Mouse (Mus musculus) forebrain, embryonic 13.5 days (tissue): ENCODE measurements around the gene Timeless. TPM values are rescaled to one million over a fixed set of nuclear protein-coding genes. Genes with fewer than 3 reads are reported as not detected.

ENCODE experiments used
- ATAC-seq: fragments of 200-750 bp; cut with Nextera tagmentation; 2 replicates; pipeline ENCODE4 v1.8.0; 2017
- H3K27ac ChIP-seq: fragments of 300-500 bp; sonication (generic); 2 replicates; pipeline ENCODE4 v1.5.1; 2015; ENCODE audit warnings: inconsistent platforms, mild to moderate bottlenecking, moderate library complexity
- H3K27me3 ChIP-seq: fragments of 300-500 bp; sonication (generic); 2 replicates; pipeline ENCODE4 v1.6.1; 2015; ENCODE audit warnings: mild to moderate bottlenecking, inconsistent platforms
- H3K36me3 ChIP-seq: fragments of 300-500 bp; sonication (generic); 2 replicates; pipeline ENCODE4 v1.6.1; 2015; ENCODE audit warnings: mild to moderate bottlenecking, inconsistent platforms; ENCODE audit not compliant: poor library complexity, severe bottlenecking
- H3K4me1 ChIP-seq: fragments of 300-500 bp; sonication (generic); 2 replicates; pipeline ENCODE4 v1.6.1; 2015; ENCODE audit warnings: inconsistent platforms
- H3K4me2 ChIP-seq: fragments of 300-500 bp; sonication (generic); 2 replicates; pipeline ENCODE4 v1.6.1; 2015; ENCODE audit warnings: inconsistent platforms, mild to moderate bottlenecking, moderate library complexity
- H3K4me3 ChIP-seq: fragments of 300-500 bp; sonication (generic); 2 replicates; pipeline ENCODE4 v1.5.1; 2015; ENCODE audit warnings: mild to moderate bottlenecking, inconsistent platforms
- H3K9ac ChIP-seq: fragments of 300-500 bp; sonication (generic); 2 replicates; pipeline ENCODE4 v1.6.1; 2015; ENCODE audit warnings: mild to moderate bottlenecking, inconsistent platforms
- H3K9me3 ChIP-seq: fragments of 300-500 bp; sonication (generic); replicated peaks from 2 replicates; pipeline ENCODE4 v1.6.1; 2016; ENCODE audit warnings: inconsistent platforms
- WGBS: fragments of 180-500 bp; shearing (Covaris S2); methylation state at CpG from one replicate; pipeline ENCODE4 v1.1.7; 2015; 5-methylcytosine and 5-hydroxymethylcytosine counted together
- polyA plus RNA-seq: library from polyadenylated mRNA; unstranded; fragments of >200 nt; fragmentation: Nextera tagmentation; extraction: Ambion mirVana; gene quantifications from 2 replicates; pipeline ENCODE4 v1.2.1, GENCODE M21; 2015

Gene Timeless
- polyA plus RNA-seq, 1 experiment from 2014 or later = 52.9 TPM

DNA sequence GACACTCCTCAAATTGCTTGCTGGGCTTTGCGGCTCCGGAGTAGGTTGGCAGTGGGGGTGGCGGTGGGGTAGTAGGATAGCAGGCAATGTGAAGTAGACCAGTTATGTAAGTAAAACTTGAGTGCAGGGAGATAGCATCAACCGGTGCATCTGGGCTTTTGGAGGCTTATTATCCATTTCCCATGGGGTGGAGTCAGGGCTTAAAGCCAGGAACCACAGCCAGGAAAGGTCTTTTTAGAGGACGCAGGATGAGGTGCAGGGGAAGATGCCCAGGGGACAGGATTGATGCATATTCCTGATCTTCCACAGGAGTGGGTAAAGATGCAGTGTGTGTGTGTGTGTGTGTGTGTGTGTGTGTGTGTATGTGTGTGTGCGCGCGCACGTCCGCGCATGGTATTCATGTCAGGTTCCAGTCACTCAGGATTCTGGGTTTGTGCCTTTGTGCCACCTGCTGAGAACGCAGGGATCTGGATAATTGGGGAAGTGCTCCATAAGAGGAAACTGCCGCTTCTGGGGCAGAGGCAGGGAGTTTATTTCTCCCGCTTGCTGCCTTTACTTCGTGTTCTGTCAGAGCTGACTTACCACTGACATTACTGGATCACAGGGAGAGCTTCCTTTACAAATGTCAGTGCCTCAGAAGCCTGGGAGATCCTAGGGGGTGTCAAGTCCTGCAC is 6.1 kb downstream of the Timeless start:
- H3K36me3 ChIP-seq = peaks cover 35% of the 10 kb centered on the region
- H3K4me3 ChIP-seq = no peak overlapping the region

GRCm38 (mm10) chr10:128239140-128239539 is 7.3 kb downstream of the Timeless start:
- no peak for ATAC-seq
- no peak overlapping the region for H3K4me2 ChIP-seq
- H3K9me3 ChIP-seq = no peaks in the 10 kb centered on the region
- peaks cover 47% of the 10 kb centered on the region for H3K36me3 ChIP-seq
- H3K4me1 ChIP-seq = peaks cover 15% of the 10 kb centered on the region
- H3K9ac ChIP-seq = no peak overlapping the region
- H3K4me3 ChIP-seq = no peak overlapping the region
- no peak overlapping the region for H3K27ac ChIP-seq
- 94% methylated on average over 4 of the region's 4 CpGs for WGBS
- no peaks in the 10 kb centered on the region for H3K27me3 ChIP-seq

More for the DNA sequence above, 6.1 kb downstream of the Timeless start:
- no peak for ATAC-seq
- H3K27ac ChIP-seq = no peak overlapping the region
- H3K27me3 ChIP-seq = no peaks in the 10 kb centered on the region
- 72% methylated on average over 15 of the region's 15 CpGs for WGBS
- peaks cover 22% of the 10 kb centered on the region for H3K4me1 ChIP-seq
- no peak overlapping the region for H3K4me2 ChIP-seq
- no peaks in the 10 kb centered on the region for H3K9me3 ChIP-seq
- no peak overlapping the region for H3K9ac ChIP-seq

DNA sequence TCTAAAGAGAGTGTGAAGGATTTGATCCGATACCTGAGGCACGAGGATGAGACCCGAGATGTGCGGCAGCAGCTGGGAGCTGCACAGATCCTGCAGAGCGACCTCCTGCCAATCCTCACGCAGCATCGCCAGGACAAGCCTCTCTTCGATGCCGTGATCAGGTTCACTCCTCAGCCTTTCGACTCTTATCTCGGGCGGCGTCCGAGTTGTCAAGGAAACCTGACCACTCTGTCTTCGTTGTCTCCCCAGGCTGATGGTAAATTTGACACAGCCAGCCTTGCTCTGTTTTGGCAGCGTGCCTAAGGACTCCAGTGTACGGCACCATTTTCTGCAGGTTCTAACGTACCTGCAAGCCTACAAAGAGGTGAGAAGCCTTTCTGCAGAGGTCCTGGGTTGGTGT is 8.3 kb downstream of the Timeless start:
- H3K27me3 ChIP-seq = no peaks in the 10 kb centered on the region
- no peaks in the 10 kb centered on the region for H3K9me3 ChIP-seq
- 94% methylated on average over 18 of the region's 18 CpGs for WGBS

DNA sequence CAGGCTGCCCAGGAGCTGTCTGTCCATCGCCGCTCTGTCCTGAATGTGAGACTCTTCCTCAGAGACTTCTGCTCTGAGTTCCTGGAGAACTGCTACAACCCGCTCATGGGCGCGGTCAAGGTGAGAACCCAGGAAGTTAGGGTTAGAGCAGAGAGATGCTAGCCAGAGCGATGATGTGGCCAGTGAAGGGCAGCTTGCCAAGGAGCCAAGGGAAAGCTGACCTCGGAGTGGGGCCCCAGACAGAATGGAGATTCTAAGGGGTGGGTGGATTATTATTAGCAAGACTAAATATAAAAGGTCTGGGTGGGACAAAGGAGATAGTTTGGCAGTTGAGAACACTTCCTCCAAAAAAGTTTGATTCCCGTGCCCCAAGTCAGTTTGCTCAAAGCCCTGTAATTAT is 11.4 kb downstream of the Timeless start:
- Histone ChIP-seq H3K27ac (no peak overlapping the region), H3K4me1 (peaks cover 2% of the 10 kb centered on the region; the same call in 1 of the 2 replicates), H3K9ac (no peak overlapping the region), H3K36me3 (peaks cover 88% of the 10 kb centered on the region), H3K9me3 (no peaks in the 10 kb centered on the region), H3K4me3 (no peak overlapping the region), H3K4me2 (no peak overlapping the region), H3K27me3 (no peaks in the 10 kb centered on the region)
- no peak for ATAC-seq
- WGBS = 95% methylated on average over 8 of the region's 8 CpGs

More for the DNA sequence above, 8.3 kb downstream of the Timeless start:
- ATAC-seq = no peak
- no peak overlapping the region for H3K27ac ChIP-seq
- no peak overlapping the region for H3K4me2 ChIP-seq
- peaks cover 9% of the 10 kb centered on the region; the same call in 1 of the 2 replicates for H3K4me1 ChIP-seq
- H3K9ac ChIP-seq = no peak overlapping the region
- H3K36me3 ChIP-seq = peaks cover 57% of the 10 kb centered on the region
- no peak overlapping the region for H3K4me3 ChIP-seq

GRCm38 (mm10) chr10:128244121-128244520 is 12.3 kb downstream of the Timeless start:
- Histone ChIP-seq H3K36me3 (peaks cover 97% of the 10 kb centered on the region), H3K27me3 (no peaks in the 10 kb centered on the region), H3K9ac (no peak overlapping the region), H3K4me2 (no peak overlapping the region), H3K9me3 (no peaks in the 10 kb centered on the region), H3K4me3 (no peak overlapping the region), H3K4me1 (no peaks in the 10 kb centered on the region), H3K27ac (no peak overlapping the region)
- WGBS = 97% methylated on average over 15 of the region's 15 CpGs
- ATAC-seq = no peak

- no peak for ATAC-seq
Observed at GRCm38 (mm10) chr10:128247020-128247732, 15.3 kb downstream of the Timeless start.

DNA sequence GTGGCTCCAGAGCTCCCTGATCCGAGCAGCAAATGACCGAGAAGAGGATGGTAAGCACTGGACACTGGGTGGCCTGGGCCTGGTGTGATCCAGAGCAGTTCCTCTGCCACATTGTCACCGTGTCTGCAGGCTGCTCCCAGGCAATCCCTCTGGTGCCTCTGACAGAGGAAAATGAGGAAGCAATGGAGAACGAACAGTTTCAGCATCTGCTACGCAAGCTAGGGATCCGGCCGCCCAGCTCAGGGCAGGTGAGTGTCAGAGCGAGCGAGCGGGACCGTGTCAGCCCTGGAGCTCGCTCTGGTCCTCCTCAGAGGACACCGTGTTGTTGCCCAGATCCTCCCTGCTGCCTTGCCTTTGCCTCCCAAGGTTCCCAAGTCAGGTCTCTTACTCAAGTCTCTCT is 18.7 kb downstream of the Timeless start:
- Histone ChIP-seq H3K9me3 (no peaks in the 10 kb centered on the region), H3K36me3 (peaks cover 79% of the 10 kb centered on the region), H3K4me2 (no peak overlapping the region), H3K4me1 (no peaks in the 10 kb centered on the region), H3K9ac (no peak overlapping the region), H3K27ac (no peak overlapping the region), H3K27me3 (no peaks in the 10 kb centered on the region), H3K4me3 (no peak overlapping the region)
- no peak for ATAC-seq
- WGBS = 96% methylated on average over 13 of the region's 13 CpGs

More at GRCm38 (mm10) chr10:128247020-128247732, 15.3 kb downstream of the Timeless start:
- no peak overlapping the region for H3K4me2 ChIP-seq
- H3K9ac ChIP-seq = no peak overlapping the region
- no peaks in the 10 kb centered on the region for H3K27me3 ChIP-seq
- H3K9me3 ChIP-seq = no peaks in the 10 kb centered on the region
- 91% methylated on average over 17 of the region's 17 CpGs for WGBS
- no peak overlapping the region for H3K4me3 ChIP-seq
- H3K27ac ChIP-seq = no peak overlapping the region
- peaks cover 100% of the 10 kb centered on the region for H3K36me3 ChIP-seq
- H3K4me1 ChIP-seq = no peaks in the 10 kb centered on the region

- H3K4me3 ChIP-seq = no peak within 1 kb of the TSS
- H3K4me1 ChIP-seq = no peaks in the 10 kb centered on the region
- H3K36me3 ChIP-seq = peaks cover 47% of the 10 kb centered on the region
- no peak within 1 kb of the TSS for H3K27ac ChIP-seq
- no peak within 1 kb of the TSS for H3K9ac ChIP-seq
- H3K9me3 ChIP-seq = no peaks in the 10 kb centered on the region
- H3K4me2 ChIP-seq = no peak within 1 kb of the TSS
- WGBS = 91% methylated on average over 4 of the region's 4 CpGs
- ATAC-seq = no peak
- no peaks in the 10 kb centered on the region for H3K27me3 ChIP-seq
Observed at GRCm38 (mm10) chr10:128253677-128254255, 21.9 kb downstream of the Timeless start, which contains the start of gene Apon. Apon (plus strand) TSS chr10:128254096.

DNA sequence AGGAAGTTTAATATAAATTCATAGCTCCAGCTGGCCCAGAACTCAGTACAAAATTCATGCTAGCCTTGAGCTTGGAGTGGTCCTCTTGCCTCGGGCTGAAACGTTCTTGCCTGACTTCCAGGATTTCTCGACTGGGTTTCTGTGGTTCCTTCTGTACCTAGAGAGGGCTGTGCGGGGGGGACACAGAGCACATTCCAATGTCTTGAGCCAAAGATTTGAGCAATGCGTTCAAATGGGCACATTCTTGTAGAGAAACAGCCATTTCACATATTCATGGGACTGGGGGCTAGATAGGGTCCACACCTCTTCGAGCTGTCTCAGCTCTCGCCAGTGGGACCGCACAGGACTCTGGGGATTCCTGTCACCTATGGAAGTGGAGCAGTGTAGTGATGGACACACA is 24.1 kb downstream of the Timeless start:
- Histone ChIP-seq H3K4me1 (no peaks in the 10 kb centered on the region), H3K27ac (no peak overlapping the region), H3K36me3 (peaks cover 25% of the 10 kb centered on the region), H3K9ac (no peak overlapping the region), H3K9me3 (no peaks in the 10 kb centered on the region), H3K27me3 (no peaks in the 10 kb centered on the region), H3K4me3 (no peak overlapping the region), H3K4me2 (no peak overlapping the region)
- 94% methylated on average over 8 of the region's 8 CpGs for WGBS
- no peak for ATAC-seq

GRCm38 (mm10) chr10:128256328-128256727 is 24.5 kb downstream of the Timeless start:
- Histone ChIP-seq H3K9me3 (no peaks in the 10 kb centered on the region), H3K27me3 (no peaks in the 10 kb centered on the region), H3K9ac (no peak overlapping the region), H3K36me3 (peaks cover 21% of the 10 kb centered on the region), H3K4me1 (no peaks in the 10 kb centered on the region), H3K27ac (no peak overlapping the region), H3K4me3 (no peak overlapping the region), H3K4me2 (no peak overlapping the region)
- no peak for ATAC-seq
- 90% methylated on average over 8 of the region's 8 CpGs for WGBS

DNA sequence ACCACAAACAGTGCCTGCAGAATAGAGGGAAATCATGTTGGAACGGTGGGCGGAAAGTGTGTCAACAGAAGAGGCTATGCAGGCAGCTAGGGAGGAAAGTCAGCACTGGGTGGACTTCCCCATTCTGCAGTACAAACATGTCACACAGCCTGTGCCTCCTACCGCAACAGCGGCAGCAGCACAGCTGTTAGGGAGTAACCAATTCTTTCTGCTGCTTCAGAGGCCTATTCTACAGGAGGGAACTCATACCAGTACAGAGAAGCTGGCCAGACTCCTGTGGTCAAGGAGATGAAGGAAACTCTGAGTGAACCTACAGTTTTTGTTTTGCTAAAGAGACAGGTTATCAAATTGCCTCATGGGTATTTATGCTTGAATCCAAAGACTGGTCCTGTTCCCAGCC is 27.1 kb downstream of the Timeless start:
- Histone ChIP-seq H3K4me2 (no peak overlapping the region), H3K9ac (no peak overlapping the region), H3K27ac (no peak overlapping the region), H3K4me3 (no peak overlapping the region), H3K9me3 (no peaks in the 10 kb centered on the region), H3K4me1 (no peaks in the 10 kb centered on the region), H3K27me3 (no peaks in the 10 kb centered on the region), H3K36me3 (no peaks in the 10 kb centered on the region)
- 86% methylated on average over 4 of the region's 4 CpGs for WGBS
- ATAC-seq = no peak

- ATAC-seq = no peak
- no peaks in the 10 kb centered on the region for H3K36me3 ChIP-seq
- H3K4me3 ChIP-seq = no peak overlapping the region
- no peak overlapping the region for H3K27ac ChIP-seq
- H3K4me1 ChIP-seq = no peaks in the 10 kb centered on the region
- H3K9me3 ChIP-seq = no peaks in the 10 kb centered on the region
- WGBS = 89% methylated on average over 5 of the region's 5 CpGs
- H3K27me3 ChIP-seq = no peaks in the 10 kb centered on the region
- no peak overlapping the region for H3K4me2 ChIP-seq
- no peak overlapping the region for H3K9ac ChIP-seq
Observed at GRCm38 (mm10) chr10:128259946-128260345, 28.1 kb downstream of the Timeless start.
